Mouse (Mus musculus) C3H10T1/2 (cell line): ENCODE results near the gene Itga2b. TPM values are rescaled to one million over a fixed set of nuclear protein-coding genes. Genes with fewer than 3 reads are reported as not detected.

Experiments
- polyA plus RNA-seq, 2 experiments: library from polyadenylated mRNA; unstranded; fragments of >200 nt; fragmentation: generic; extraction: Trizol; gene quantifications; one replicate each; pipeline ENCODE4 v1.2.1; 2012; ENCODE audit warnings: missing spikeins in 2 of 2

Itga2b gene
- 10 to 100 TPM in 1 of 2 experiments, 1 to 10 TPM in 1; 7.5 to 84.4 TPM for polyA plus RNA-seq

DNA sequence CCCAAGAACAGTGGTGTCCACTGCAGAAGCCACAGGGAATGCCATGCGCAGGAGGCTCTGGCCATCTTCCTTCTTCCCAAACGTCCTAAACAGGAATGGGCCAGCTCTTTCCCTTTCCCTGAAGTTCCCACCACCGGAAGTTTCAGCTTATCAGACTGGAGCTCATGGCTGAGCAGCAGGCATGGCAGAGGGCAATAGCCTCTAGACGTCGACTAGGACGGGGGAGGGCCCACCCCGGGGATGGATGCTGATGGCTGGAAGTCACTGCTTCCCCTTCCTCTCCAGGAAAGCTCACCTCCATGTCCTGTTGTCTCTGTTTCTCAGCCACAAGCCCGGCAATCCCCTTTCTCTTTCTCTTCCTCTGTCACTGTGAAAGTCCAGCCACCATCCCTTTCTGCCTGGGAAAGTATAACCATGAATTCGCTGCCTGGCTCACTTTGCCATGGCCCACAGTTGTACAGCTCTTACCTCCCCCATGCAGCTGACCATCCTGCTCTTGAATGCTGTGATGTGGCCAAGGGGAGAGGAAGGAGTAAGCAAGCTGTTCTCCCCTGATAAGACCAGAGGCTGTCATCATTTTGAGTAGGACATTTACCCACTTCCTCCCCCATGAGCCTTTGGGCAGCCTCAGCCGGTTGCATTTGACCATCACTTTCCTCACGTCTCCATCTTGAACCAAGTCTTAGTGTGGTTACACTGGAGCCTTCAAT is at the start of gene Itga2b:
Gene Itga2b, minus strand, starts transcription at position 475 of the 710 bp plus-strand sequence.

DNA sequence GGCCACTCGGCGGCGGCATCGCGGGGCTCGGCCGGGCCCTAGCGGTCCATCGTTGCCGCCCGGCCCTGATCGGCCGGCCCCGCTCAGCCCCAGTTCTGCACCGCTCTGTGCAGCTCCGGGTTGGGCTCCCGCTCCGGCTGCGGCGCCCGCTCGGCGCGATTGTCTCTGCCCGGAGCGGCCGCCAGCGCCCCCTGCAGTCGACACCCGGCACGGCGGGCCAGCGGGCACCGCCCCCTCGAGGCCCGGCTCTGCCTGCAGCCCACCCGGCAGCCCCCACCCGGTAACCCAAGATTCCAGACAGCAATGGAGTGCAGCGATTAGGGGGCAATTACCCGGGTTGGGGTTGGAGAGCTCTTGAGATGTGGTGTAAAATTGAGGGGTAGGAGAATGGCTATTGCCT is 22.4 kb downstream of the Itga2b start, which contains the start of gene Fam171a2:
Gene Fam171a2, minus strand, starts transcription at position 186 of the 400 bp plus-strand sequence.

DNA sequence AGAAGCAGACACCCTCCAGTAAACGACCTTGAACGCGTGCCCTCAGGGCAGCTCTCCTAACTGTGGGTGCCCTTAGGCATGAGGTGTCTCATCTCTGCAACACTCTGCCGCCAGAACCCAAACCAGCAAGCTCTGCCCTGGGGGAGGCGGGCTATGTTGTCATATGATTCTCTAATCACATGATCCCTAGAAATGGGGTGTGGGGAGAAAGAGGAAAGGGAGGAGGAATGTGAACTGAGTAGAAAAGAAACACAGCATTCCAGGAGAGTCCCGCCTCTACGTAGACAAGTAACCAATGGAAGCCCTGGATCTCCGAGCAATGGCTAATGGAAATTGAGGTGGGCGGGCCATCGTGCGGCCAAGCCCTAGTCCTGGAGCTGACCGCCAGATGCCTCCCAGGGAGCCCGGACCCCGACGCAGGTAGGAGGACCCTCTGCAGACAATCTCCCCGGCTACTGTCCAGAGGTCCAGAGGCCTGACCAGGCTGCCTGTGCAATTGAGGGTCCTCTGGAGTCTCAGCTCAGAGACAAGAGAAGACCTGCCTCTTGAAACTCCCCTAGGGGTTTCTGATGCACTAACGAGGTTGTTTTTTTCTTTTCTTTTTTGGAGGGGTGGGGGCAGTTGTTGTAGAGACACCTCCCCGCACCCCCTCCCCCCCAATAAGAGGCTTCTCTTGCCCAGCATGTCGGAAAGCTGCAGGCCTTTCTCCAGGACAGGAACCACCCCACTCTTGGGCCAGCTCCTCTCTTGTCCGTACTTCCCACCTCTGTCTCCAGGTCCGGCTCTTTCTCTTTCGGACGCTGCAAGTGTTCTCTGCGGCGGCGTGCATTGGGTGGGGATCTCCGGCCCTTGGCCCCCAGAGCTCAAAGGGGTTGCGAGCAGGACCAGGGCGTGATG is 39.6 kb downstream of the Itga2b start, which contains the start of gene Grn:
Gene Grn, plus strand, starts transcription at position 195 of the 897 bp plus-strand sequence.

DNA sequence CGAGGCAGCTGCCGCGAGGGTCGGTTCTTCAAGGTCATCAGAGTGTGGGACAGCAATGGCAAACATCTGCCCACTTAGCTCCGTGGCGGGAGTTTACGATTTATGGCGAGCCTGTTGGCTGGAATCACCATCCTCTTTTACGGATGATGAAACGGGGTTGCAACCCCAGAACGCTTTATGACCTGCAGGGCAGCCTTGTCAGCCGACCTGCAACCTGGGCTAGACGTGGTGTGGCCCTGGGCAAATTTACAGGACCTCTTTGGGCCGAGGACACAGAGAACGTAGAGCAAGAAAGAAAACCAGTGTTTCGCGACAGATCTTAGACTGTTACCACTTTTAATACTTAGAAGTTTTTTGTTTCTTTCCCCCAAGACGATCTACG is 62.1 kb downstream of the Itga2b start, which contains the start of gene Slc25a39:
Gene Slc25a39, minus strand, starts transcription at position 113 of the 382 bp plus-strand sequence.

Other genes starting within 250 kb of the Itga2b start
- gene Hdac5, start 240.0 kb downstream of the Itga2b start, polyA plus RNA-seq, result 100 to 1,000 TPM; 104 to 125 TPM
- 10 to 100 TPM in 1 of 2 experiments, 1 to 10 TPM in 1; 9.6 to 23.1 TPM for gene BC030867, start 221.2 kb downstream of the Itga2b start, polyA plus RNA-seq
- under 1 TPM in 1 of 2 experiments, not detected in 1; 0.02 TPM for gene Asb16, start 201.4 kb downstream of the Itga2b start, polyA plus RNA-seq
- 10 to 100 TPM; 21.1 to 73.1 TPM for gene Tmub2, start 185.2 kb downstream of the Itga2b start, polyA plus RNA-seq
- 10 to 100 TPM; 20.5 to 42.9 TPM for gene Atxn7l3, start 173.5 kb downstream of the Itga2b start, polyA plus RNA-seq
- 10 to 100 TPM; 31.9 to 89.4 TPM for gene Ubtf, start 150.4 kb downstream of the Itga2b start, polyA plus RNA-seq
- gene Slc4a1, start 103.9 kb downstream of the Itga2b start, polyA plus RNA-seq, result not detected
- gene Rundc3a, start 76.7 kb downstream of the Itga2b start, polyA plus RNA-seq, result 1 to 10 TPM; 4.3 to 7.9 TPM
- gene Slc25a39, start 62.2 kb downstream of the Itga2b start, polyA plus RNA-seq, result 100 to 1,000 TPM; 249 to 543 TPM
- gene Grn, start 39.8 kb downstream of the Itga2b start, polyA plus RNA-seq, result 100 to 1,000 TPM; 147 to 420 TPM
- 10 to 100 TPM; 12.6 to 60.7 TPM for gene Fam171a2, start 22.4 kb downstream of the Itga2b start, polyA plus RNA-seq
- gene Gpatch8, start 86.3 kb upstream of the Itga2b start, polyA plus RNA-seq, result 10 to 100 TPM in 1 of 2 experiments, under 1 TPM in 1; 0.87 to 13.3 TPM
- under 1 TPM; 0.05 to 0.70 TPM for gene Gm11627, start 109.3 kb upstream of the Itga2b start, polyA plus RNA-seq
- 100 to 1,000 TPM in 1 of 2 experiments, 10 to 100 TPM in 1; 52.1 to 156 TPM for gene Fzd2, start 134.3 kb upstream of the Itga2b start, polyA plus RNA-seq
- under 1 TPM in 1 of 2 experiments, not detected in 1; 0.02 TPM for gene Meioc, start 193.6 kb upstream of the Itga2b start, polyA plus RNA-seq
- 10 to 100 TPM in 1 of 2 experiments, 1 to 10 TPM in 1; 5.4 to 15.4 TPM for gene Ccdc43, start 227.7 kb upstream of the Itga2b start, polyA plus RNA-seq